Mouse (Mus musculus) testis, postnatal 10 days (tissue): Measurements from ENCODE around the gene Ppp2r5b.
A peak's percentile ranks its signal among the peaks of the same experiment; 100 is the strongest.

Experiments
- DNase-seq: peaks from one replicate; pipeline ENCODE4 v3.0.0; 2021; ENCODE audit warnings: low spot score

The Ppp2r5b gene

GRCm38 (mm10) chr19:6268670-6269132 is 33.0 kb upstream of the Ppp2r5b start:
- DNase-seq, result no peak

GRCm38 (mm10) chr19:6268170-6268528 is 32.5 kb upstream of the Ppp2r5b start:
- DNase-seq, result peak; percentile 94

- no peak for DNase-seq
Measured at GRCm38 (mm10) chr19:6267306-6268169, 31.9 kb upstream of the Ppp2r5b start.

- DNase-seq, result no peak
Measured at GRCm38 (mm10) chr19:6265727-6266182, 30.1 kb upstream of the Ppp2r5b start.

GRCm38 (mm10) chr19:6264945-6265344 is 29.3 kb upstream of the Ppp2r5b start:
- no peak for DNase-seq

- DNase-seq, result no peak
Measured at GRCm38 (mm10) chr19:6264200-6264599, 28.5 kb upstream of the Ppp2r5b start.

- no peak for DNase-seq
Measured at GRCm38 (mm10) chr19:6262839-6263433, 27.3 kb upstream of the Ppp2r5b start.

GRCm38 (mm10) chr19:6262222-6262621 is 26.6 kb upstream of the Ppp2r5b start:
- DNase-seq, result peak; percentile 86

GRCm38 (mm10) chr19:6261379-6261778 is 25.7 kb upstream of the Ppp2r5b start:
- DNase-seq, result no peak

GRCm38 (mm10) chr19:6260946-6261345 is 25.3 kb upstream of the Ppp2r5b start:
- DNase-seq, result no peak

- DNase-seq, result no peak
Measured at GRCm38 (mm10) chr19:6260428-6260827, 24.8 kb upstream of the Ppp2r5b start.

- no peak for DNase-seq
Measured at GRCm38 (mm10) chr19:6253021-6253420, 17.3 kb upstream of the Ppp2r5b start.

GRCm38 (mm10) chr19:6247526-6248300 is 12.0 kb upstream of the Ppp2r5b start:
- DNase-seq, result no peak

GRCm38 (mm10) chr19:6245806-6246205 is 10.1 kb upstream of the Ppp2r5b start:
- DNase-seq, result no peak

GRCm38 (mm10) chr19:6243226-6243625 is 7.6 kb upstream of the Ppp2r5b start:
- no peak for DNase-seq

GRCm38 (mm10) chr19:6242281-6242680 is 6.6 kb upstream of the Ppp2r5b start:
- peak; percentile 73 for DNase-seq

GRCm38 (mm10) chr19:6241274-6242107 is 5.8 kb upstream of the Ppp2r5b start, which contains the start of gene Atg2a:
Atg2a (plus strand) TSS chr19:6241668.
- DNase-seq, result peak; percentile 99

- no peak for DNase-seq
Measured at GRCm38 (mm10) chr19:6240725-6241124, 5.1 kb upstream of the Ppp2r5b start.

GRCm38 (mm10) chr19:6240136-6240535 is 4.5 kb upstream of the Ppp2r5b start:
- DNase-seq, result no peak

- DNase-seq, result no peak
Measured at GRCm38 (mm10) chr19:6238740-6239139, 3.1 kb upstream of the Ppp2r5b start.

- no peak for DNase-seq
Measured at GRCm38 (mm10) chr19:6236842-6237241, 1.2 kb upstream of the Ppp2r5b start.

- peak; percentile 93 for DNase-seq
Measured at GRCm38 (mm10) chr19:6236053-6236441, 375 bp upstream of the Ppp2r5b start.
